Mouse (Mus musculus) cerebellum, postnatal 14 days (tissue): ENCODE results near the gene Cd28.

ENCODE experiments used
- DNase-seq, 2 experiments: peaks; one replicate each; pipeline ENCODE4 v3.0.0; 2021; ENCODE audit warnings: mixed read lengths in 2 of 2

The Cd28 gene

DNA sequence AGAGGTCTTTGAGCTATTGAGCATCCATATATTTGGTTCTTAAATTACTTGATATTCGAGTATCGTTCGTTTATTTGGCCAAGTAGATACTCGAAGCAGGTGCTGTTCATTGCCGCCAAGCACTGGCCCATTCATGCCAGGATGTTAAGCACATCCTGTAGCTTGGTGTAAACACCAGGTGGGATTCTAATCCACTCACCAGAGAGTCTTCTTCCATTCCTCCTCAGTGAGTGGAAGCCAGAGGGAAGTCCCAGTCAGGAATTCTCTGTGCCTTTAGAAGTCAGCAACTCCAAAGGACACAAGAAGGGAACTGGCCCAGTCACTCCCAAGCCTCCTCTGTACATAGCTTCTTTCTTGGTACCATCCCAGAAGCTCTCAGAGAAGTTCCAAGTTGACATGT, at the start of gene Cd28:
Gene Cd28, plus strand, starts transcription at position 234 of the 400 bp plus-strand sequence.
- DNase-seq = peak in 1 of 2 experiments; percentile 18

DNA sequence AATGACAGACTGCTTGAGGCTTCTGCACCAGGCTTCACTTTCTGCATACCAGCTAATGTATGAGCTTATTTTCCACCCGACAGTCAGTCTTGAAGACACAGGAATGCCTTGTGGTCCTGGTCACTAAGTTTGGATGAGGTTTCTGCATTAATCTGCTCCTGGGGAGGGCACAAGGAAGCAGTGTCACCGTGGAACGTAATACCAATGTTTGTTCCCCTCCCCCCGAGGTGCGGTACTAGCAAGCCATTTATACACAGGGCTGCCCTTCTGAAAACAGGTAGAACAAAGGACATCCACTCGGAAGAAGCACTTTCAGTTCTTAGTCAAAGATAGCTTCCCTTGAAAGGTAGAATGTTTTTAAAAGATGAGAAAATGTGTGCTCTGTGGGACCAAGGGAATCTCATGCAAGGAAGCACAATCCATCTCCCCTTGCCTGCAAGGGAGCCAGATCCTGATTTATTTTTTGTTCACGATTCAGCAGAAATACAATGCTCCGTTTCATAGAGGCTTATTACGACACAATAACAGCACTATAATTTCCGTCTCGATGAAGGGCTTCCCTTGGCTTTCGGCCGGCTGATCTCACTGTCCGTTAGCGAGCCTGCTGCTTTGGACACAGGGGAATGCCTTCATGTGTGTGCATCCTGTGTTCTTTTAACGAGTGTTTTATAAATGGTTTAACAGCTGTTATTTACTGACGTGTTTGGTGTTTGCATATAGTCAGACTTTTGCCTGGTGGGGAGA, 48.6 kb upstream of the Cd28 start:
- peak; percentile 31 to 39 for DNase-seq

DNA sequence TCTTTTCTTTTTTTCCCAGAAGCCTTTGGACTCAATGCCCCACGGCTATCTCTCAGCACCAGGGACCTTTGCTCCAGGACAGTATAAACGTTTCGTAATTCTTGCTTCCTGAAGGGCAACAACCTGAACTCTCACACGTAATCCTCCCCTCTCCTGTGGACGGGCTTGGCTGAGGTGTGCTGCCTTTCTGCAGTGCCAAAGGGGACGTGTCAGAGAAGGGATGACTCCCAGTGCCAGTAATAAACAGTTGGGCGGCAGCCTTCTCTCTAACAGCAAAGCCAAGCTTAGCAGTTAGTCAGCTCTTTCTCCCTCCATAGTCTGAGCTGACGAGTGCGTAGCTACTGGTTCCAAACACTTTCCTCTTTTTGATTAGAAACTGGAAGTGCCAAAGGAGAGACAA, 47.6 kb upstream of the Cd28 start:
- DNase-seq = peak; percentile 38 to 41

DNA sequence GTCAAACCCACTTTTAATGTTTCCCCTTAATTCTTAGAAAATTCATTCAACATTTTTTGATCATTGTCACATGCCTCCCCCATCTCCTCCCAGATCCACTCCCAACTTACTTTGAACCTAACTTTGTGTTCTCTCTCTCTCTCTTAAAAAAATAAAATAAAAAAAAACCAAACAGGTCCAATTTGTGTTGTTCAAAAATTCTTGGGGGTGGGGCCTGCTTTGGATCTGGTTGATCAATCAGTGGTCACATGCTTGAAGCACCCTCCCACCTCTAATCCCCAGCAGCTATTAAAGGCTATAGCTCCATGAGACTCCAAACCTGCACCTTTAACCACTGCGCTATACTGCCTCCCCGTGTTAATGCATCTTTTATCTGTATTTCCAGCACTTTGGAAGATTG, 46.9 kb upstream of the Cd28 start:
- no peak for DNase-seq

DNA sequence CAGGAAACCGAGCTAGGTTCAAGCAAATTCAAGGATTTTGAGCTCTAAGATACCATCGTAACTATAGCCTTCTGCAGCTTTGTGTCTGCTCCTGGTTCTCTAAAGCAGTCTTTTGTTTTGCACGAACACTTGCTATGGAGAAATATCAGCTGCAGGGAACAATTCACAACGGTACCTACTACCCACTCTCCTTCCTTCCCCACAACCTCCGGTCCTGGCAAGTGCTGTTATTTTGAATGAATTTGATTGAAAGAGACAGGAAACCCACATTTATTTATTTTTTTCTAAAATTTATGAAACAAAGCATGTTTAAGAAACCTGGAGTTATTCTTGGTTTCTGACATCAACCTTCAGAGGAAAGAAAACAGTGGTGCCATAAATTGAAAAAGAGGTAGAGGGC, 46.4 kb upstream of the Cd28 start:
- no peak for DNase-seq

DNA sequence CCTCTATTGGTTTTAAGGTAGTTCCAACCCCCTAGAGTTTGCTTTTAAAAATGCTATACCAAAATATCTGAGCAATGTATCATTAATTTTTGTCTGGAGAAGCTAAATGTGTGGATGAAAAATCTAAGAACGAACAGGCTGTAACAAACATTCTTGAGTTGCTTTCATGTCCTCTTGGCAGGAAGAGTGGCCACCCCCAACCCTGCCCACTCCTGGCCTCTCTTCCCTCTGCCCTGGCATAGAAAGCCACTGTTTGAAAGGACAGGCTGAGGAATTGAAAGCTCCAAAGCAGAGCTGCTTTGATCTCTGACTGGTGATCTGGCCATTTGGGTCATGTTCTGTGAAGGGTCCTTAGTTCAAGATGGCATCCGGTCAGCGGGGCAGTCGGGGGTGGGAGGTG, 32.8 kb upstream of the Cd28 start:
- peak in 1 of 2 experiments; percentile 6 for DNase-seq

DNA sequence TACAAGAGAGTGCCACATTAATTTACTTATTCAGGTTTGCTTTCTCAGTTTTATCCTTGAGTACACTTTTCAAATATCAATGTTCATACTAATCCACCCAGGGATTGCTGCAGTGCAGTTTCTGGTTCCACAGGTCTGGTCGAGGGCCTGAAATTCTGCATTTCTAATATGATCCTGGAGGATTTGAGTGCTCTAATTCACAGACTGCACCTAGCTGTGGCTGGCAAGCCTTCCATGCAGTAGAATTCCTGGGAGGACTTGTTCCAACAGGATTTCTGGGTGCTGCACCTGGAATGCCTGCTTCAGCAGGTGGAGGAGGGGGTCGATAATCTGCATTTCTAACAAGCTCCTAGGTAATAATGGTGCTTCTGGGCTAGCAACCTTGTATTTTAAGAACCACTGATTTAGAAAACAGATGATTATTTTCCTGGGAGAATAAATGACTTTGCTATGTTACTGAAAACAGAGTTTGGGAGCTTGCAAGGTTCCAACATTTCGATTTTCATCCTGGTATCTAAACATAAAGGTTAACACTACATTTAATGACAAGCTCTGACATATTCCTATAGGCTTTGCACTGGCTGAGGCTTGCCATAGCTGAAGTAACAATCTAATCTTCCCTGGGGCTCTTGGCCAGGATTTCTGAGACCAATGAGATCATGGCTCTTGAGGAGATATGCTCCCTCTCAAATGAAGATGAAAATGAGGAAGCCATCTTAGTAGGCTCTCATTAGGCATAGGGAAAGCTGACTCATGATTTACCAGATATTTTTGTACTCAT, 20.3 kb upstream of the Cd28 start:
- no peak for DNase-seq

DNA sequence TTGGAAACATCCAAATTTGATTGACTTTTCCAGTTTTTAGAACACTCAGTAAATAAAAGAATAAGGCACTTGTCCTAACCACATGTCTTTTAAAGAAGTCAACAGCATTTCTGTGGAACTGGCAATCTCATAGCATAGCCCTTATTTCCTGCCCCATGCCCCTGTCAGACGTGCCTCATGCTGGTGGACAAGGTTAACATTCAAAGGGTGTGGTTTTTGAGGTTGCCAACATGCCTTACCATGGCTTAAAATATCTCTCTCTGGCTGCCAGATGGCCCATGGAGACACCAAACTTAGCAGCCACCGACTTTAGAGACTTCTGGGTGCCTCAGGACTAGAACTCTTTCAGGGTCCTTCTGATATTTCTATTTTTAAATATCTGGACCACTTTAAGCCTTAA, 14.0 kb upstream of the Cd28 start:
- DNase-seq = no peak

DNA sequence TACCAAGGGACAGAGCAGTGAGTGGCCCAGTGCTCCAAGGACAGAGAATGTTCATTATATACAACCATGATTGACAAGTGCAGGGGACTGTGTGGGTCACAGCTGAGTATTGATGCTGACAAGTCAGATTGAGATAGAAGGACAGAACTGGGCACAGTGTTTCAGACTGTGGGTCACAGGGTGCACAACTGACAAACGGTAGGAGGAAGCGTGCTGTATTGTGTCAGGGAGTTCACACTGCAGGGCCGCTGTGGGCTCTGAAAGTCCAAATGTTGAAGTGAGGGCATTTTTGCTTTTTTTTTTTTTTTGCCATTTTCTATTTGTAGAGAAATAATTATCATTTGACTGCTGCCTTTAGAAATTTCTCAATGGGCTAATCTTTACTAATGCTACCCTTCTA, 3.4 kb upstream of the Cd28 start:
- DNase-seq = no peak

DNA sequence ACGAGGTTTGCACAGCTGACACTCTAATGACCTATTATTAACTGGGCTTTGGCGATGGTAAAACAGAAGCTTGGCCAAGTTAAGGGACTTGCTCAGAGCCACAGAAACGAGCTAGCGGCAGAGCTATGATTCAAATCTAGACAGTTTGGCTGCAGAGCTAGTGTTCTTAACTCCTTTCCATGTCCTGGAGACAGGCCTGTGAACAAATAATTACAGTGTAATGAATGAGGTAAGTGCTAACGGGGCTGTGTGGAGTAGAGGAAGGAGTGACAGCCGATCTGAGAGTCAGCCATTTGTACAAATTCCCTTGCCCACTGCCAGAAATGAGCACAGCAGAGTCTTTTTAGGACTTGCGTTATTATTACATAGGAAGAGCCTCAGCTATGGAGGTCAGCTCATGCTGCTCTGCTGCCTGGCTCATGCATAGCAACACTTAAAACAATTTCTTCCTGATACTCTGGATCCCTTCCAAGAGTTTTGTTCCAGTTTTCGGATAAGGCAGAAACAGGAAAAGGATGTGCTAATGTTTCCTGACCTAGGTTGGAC, 876 bp upstream of the Cd28 start:
- DNase-seq = peak; percentile 9 to 24

DNA sequence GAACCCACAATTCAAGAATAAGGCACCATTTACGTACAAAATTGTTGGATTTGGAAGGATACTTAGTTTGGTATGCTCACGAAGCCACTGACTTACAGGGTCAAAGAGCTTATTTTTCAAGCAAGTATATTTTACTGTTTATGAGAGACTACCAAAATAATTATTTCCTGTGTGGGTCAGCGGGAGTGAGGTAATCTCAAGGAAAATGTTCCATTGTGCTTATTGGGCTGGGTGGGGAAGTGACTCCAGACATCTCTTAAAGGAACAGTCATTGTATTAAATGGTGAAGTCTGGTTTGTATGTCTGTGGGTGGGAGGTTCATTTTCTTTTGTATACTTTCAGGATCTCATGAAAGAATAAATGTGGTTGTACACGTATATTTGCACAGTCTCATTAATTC, 2.0 kb downstream of the Cd28 start:
- DNase-seq = no peak

DNA sequence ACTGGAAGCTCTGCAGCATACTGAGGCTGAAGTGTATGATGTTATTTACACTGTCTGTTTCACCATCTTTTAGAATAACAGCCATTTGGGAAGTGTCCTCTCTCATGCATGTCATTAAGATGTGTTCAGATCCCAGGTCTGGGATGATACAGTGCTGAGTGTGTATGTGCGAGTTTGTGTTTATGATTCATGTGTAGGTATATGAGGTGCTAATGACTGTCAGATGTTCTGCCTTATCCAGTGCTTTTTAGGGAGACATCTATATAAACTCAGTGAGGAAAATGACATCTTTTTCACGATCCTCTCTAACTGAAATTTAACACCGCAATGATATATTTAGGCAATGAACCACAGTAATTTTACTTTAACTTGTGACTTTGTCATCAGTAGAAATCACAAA, 7.0 kb downstream of the Cd28 start:
- no peak for DNase-seq

DNA sequence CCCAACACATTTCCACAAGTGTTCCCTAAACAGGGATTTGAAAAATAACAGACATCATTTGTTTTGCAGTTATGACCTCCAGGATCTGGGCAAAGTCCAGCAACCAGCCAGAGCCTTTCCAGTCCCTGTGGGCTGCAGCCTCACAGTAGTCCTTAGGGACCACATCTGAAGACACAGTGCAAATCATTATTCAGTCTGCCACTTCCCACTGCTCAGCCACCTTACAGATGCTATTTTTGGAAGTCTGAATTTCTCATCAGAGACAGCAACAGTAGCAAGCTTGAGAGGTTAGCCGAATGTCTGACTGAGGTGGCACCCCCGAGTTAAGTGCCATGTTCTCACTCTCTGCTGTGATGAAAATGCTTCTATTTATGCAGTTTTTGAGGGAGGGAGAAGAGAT, 15.3 kb downstream of the Cd28 start:
- DNase-seq = no peak

DNA sequence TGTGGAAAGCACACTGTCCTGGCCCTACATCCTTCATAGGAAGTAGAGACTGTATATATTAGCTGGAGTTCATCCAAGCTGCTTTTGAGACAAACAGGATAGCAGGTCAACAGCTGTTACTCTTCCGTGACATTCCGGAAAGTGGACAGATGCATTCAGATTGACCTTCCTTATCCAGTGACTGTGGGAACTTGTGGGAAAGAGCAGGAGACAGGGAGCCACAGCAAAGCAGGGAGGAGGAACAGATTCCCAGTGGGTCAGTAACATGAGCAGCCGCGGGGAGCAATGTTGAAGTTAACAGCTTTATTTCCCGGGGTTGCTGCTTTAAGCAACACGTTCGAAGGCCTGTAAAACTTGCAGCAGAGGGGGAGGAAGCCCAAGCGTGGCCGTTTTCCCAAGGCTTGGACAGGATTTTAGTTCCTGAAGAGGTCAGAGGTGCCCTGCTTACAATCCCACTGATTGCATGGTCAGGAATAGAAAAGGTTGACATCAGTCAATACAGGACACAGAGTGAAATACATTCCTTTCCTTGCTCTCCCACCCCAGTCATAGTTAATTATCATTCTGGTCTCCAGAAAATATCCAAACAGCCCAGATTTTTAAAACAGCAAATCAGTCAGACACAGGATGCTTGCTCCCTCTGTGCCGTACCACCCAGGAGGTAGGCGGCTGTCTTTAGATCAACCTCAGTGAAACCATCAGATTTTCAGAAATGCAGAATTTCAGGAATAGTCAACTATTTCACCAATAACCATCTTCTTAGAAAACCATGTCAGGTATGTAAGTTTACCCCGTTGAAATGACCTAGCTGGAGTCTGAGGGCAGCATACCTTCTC, 18.7 kb downstream of the Cd28 start:
- no peak for DNase-seq

DNA sequence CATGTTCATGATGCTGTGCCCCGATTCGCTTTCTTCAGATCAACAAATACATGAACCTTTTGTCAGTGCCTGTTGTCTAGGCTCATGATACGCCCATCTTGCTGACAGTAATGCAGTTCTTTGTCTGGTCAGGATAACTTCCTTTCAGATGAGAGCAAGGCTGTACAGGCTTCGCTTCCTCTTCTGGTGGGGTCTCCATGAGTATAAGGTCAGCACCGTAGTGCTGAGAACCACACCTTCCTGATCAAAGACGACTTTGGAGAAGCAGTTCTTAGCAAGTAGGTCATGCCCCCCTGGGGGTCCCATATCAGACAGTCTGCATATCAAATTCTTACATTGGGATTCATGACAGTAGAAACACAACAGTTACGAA, 19.3 kb downstream of the Cd28 start:
- DNase-seq = no peak

DNA sequence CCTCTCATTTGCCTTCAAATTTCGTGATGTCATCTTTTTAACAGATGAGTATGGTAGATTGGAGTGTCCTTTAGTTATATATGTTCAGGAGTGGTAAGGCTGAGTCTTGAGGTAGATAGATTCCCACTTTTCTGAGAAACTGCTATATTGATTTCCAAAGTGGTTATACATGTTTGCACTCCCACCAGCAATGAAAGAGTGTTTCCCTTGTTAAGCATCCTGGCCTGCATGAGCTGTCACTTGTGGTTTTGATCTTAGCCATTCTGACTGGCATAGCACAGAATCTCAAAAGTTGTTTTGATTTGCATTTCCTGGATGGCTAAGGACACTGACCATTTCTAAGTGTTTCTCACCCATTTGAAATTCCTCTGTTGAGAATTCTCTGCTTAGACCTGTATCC, 27.7 kb downstream of the Cd28 start:
- DNase-seq = no peak

DNA sequence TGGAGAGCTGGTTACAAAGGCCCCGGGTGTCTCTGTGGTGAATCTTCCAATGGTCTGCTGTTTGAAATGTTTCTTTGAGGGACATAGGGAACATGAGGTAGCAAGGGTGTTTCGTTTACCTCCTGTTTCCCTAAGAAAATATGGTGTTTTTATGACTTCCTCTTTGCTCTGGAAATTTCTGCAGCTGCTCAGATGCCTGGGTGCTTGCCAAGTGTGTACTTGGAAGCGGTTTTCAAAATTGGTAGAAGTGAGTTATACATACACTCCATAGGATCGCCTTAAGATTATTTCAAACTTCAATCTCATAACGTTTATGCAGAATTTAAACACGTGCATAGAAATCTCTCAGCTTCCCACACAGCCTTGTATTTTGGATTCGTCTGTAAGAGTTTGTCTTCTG, 29.1 kb downstream of the Cd28 start:
- DNase-seq = no peak

DNA sequence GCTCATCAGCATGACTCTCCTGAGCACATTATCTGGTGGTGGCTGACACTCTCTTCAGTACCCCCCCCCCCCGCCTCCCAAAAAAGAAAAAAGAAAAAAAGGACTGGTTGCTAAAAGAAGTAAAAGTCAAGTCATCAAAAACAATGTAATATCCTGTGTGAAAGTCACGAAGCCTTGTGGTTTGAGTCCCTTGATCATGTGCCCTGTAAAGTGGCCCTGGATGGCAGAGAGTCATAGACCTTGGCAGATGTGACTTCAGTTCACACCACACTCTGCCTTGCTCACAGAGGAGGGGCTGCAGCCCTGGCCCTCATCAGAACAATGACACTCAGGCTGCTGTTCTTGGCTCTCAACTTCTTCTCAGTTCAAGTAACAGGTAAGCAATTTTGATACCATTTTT, 29.6 kb downstream of the Cd28 start:
- DNase-seq = no peak

DNA sequence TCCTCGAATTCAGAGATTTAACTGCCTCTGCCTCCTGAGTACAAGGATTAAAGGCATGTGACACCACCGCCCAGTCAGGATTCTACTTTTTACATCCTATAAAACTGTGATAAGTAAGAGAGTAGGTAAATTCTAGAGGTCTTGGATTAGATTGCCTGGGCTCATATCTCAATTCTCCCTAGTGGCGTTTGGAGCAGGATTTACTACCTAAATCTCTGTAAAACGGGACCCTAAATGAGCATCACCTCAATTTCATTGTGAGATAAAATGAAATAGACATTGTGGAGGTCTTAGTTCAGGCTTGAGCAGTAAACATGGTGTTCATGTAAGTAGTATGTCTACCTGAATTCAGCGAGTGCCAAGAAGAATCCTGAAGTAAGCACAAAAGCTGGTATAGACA, 30.3 kb downstream of the Cd28 start:
- no peak for DNase-seq

DNA sequence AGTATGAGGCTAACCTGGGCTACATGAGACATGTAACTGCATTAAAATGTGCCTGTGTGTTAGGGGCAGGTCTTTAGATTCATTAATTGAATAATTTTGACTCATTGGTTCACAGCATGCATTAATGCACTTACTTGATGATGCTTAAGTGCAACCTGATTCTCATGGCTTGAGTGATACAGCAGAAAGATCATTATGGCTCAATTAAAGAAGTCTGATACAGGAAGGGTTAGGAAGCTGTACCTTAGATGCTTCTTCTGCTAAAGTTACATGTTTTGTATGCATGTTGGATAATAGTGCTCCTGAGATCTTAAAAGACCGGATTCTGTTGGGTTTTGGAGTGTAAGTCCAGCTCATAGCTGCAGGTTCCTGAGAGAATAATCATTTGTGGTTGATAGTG, 31.7 kb downstream of the Cd28 start:
- DNase-seq = no peak

DNA sequence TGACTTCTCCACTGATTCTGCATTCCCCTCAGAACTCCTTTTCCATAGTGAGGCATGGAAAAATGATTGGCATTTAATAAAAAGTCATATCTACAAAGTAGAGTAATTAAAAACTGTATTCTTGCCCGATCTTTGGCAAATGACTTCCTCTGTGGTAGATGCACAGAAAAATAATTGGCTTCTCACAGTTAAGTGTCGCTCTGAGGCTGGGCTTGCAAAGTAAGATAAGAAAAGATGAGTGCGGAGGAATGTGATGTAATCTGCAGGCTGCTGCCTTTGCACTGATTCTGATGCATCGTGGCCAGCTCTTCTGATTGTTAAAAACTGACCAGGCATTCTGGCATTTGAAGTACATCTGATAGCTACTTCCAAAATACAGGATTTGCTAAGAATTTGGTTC, 32.3 kb downstream of the Cd28 start:
- DNase-seq = no peak

DNA sequence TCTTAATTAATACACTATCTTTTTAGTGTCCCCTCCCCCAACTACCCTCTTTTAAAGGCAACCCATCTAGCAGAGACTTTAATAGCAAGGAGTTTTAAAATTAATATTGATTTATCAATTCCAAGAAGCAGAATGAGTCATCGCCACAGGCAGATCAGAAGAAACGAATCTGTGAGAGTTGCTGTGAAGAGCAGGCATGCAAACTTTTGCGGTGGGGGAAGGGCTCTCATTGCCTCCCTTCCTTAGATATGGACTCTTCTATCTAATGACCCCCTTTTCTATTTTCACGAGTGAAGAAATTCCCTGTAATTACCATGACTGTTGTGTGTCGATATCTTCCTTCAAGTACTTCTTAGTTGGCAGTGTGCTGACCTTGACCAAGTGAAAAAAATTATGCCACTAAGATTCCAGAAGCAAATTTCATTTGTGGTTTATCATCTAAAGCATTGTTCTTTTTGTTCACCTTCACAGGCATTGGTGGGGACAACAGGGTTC, 32.8 kb downstream of the Cd28 start:
- DNase-seq = no peak

DNA sequence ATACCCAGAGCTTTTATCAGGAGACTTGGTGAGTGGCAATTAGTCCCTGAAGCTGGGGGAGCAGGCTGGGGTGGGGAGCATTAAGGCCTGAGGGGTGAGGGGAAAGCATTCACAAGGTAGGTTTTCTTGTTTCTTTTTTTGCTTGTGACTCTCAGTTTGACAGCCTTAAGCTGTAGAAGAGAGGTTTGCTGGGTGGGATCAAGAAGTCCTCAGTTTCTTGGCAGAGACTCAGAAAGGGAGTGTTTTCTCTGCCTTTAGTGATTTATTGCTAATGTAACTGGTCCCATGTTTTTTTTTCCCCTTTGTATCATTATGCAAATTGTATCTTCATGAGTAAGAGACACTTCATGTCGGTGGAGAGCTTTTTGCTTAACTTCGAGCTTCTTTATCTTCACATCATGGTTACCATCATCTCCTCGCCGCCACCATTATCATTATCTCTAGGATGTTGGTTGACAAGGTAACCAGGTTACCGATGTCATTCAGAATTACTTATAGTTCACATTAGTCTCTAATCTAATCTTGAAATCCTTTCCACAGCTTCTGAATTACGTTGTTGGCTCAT, 33.7 kb downstream of the Cd28 start:
- no peak for DNase-seq
